Mouse (Mus musculus) kidney, adult 2 months (tissue): Measurements from ENCODE around the gene Dalrd3. TPM values are rescaled to one million over a fixed set of nuclear protein-coding genes. Genes with fewer than 3 reads are reported as not detected.
A peak's percentile ranks its signal among the peaks of the same experiment; 100 is the strongest.

Experiments used
- DNase-seq: peaks from one replicate; pipeline ENCODE4 v3.0.0; 2021
- H3K27ac ChIP-seq: fragments of 200-500 bp; 2 replicates; pipeline ENCODE4 v1.5.1; 2012; ENCODE audit warnings: low read depth, low read length, control low read depth, inconsistent platforms; ENCODE audit not compliant: insufficient read depth
- H3K27me3 ChIP-seq: fragments of 200-500 bp; replicated peaks from 2 replicates; pipeline ENCODE4 v1.6.1; 2012; ENCODE audit warnings: mild to moderate bottlenecking, moderate library complexity, low read length, inconsistent platforms; ENCODE audit not compliant: control insufficient read depth, insufficient read depth
- H3K36me3 ChIP-seq: fragments of 200-500 bp; 2 replicates; pipeline ENCODE4 v1.6.1; 2012; ENCODE audit warnings: mild to moderate bottlenecking, moderate library complexity, low read length, inconsistent platforms; ENCODE audit not compliant: control insufficient read depth, insufficient read depth
- H3K4me1 ChIP-seq: fragments of 200-500 bp; 2 replicates; pipeline ENCODE4 v1.6.1; 2011; ENCODE audit warnings: low read length; ENCODE audit not compliant: control insufficient read depth, insufficient read depth
- H3K4me3 ChIP-seq: fragments of 200-500 bp; 2 replicates; pipeline ENCODE4 v1.5.1; 2011; ENCODE audit warnings: mild to moderate bottlenecking, low read depth, low read length, control low read depth; ENCODE audit not compliant: insufficient read depth
- CTCF ChIP-seq: fragments of 200-500 bp; conservative IDR thresholded peaks from 2 replicates; pipeline ENCODE4 v1.5.1; 2011; ENCODE audit warnings: low read depth, mild to moderate bottlenecking, control low read depth, low read length, moderate library complexity, mixed read lengths; ENCODE audit not compliant: insufficient read depth, insufficient read length
- POLR2A ChIP-seq: fragments of 200-500 bp; IDR thresholded peaks from one replicate; pipeline ENCODE4 v1.6.1; 2011; ENCODE audit warnings: low read depth, low read length, control low read depth
- WGBS: fragments of 180-500 bp; shearing (Covaris S2); methylation state at CpG from one replicate; pipeline ENCODE4 v1.1.7; 2018; 5-methylcytosine and 5-hydroxymethylcytosine counted together
- polyA plus RNA-seq: library from polyadenylated mRNA; depleted of rRNA; stranded (reverse); fragments of >200 nt; gene quantifications from 2 replicates; pipeline ENCODE4 v1.2.3, GENCODE M21; 2012

The Dalrd3 gene
- polyA plus RNA-seq, 1 experiment: 220 TPM

- DNase-seq: no peak
- no peaks in the 10 kb centered on the region for H3K27me3 ChIP-seq
- 72% methylated on average over 5 of the region's 5 CpGs for WGBS
- H3K27ac ChIP-seq: no peak overlapping the region; the same call in 1 of the 2 replicates
- no peak for TF ChIP-seq POLR2A
- no peak for TF ChIP-seq CTCF
- H3K36me3 ChIP-seq: no peaks in the 10 kb centered on the region
- H3K4me3 ChIP-seq: peak overlapping the region; percentile 83; the same call in 1 of the 2 replicates
- peaks cover 4% of the 10 kb centered on the region; the same call in 1 of the 2 replicates for H3K4me1 ChIP-seq
Observed at GRCm38 (mm10) chr9:108579344-108579690, 9.6 kb downstream of the Dalrd3 start.

- Histone ChIP-seq H3K36me3 (no peaks in the 10 kb centered on the region), H3K4me1 (no peaks in the 10 kb centered on the region), H3K4me3 (no peak overlapping the region), H3K27ac (no peak overlapping the region), H3K27me3 (no peaks in the 10 kb centered on the region)
- WGBS: 26% methylated on average over 14 of the region's 14 CpGs
- TF ChIP-seq POLR2A (no peak), CTCF (no peak)
- DNase-seq: peak; percentile 44
Observed at GRCm38 (mm10) chr9:108587571-108588180, 18.0 kb downstream of the Dalrd3 start.

GRCm38 (mm10) chr9:108589229-108589628 lies 19.5 kb downstream of the Dalrd3 start:
- Histone ChIP-seq H3K36me3 (no peaks in the 10 kb centered on the region), H3K27me3 (no peaks in the 10 kb centered on the region), H3K4me3 (no peak overlapping the region), H3K27ac (no peak overlapping the region), H3K4me1 (no peaks in the 10 kb centered on the region)
- no peak for DNase-seq
- TF ChIP-seq CTCF: no peak; the same call in 1 of the 2 replicates
- 68% methylated on average over 5 of the region's 5 CpGs for WGBS

- WGBS: 80% methylated on average over 4 of the region's 4 CpGs
- Histone ChIP-seq H3K4me1 (no peaks in the 10 kb centered on the region), H3K4me3 (no peak overlapping the region), H3K27me3 (no peaks in the 10 kb centered on the region), H3K27ac (no peak overlapping the region), H3K36me3 (no peaks in the 10 kb centered on the region)
- TF ChIP-seq CTCF (no peak), POLR2A (no peak)
- DNase-seq: no peak
Observed at GRCm38 (mm10) chr9:108591462-108591861, 21.8 kb downstream of the Dalrd3 start.

GRCm38 (mm10) chr9:108594354-108594753 lies 24.7 kb downstream of the Dalrd3 start:
- 75% methylated on average over 3 of the region's 3 CpGs for WGBS
- H3K27me3 ChIP-seq: no peaks in the 10 kb centered on the region

GRCm38 (mm10) chr9:108596998-108597764 lies 27.5 kb downstream of the Dalrd3 start, which contains the start of gene P4htm:
P4htm (minus strand) TSS chr9:108597667.
- peak; percentile 56 for DNase-seq
- WGBS: 5% methylated on average over 69 of the region's 69 CpGs

More at GRCm38 (mm10) chr9:108594354-108594753, 24.7 kb downstream of the Dalrd3 start:
- Histone ChIP-seq H3K4me3 (no peak overlapping the region), H3K27ac (no peak overlapping the region), H3K36me3 (no peaks in the 10 kb centered on the region), H3K4me1 (no peaks in the 10 kb centered on the region)
- DNase-seq: no peak
- TF ChIP-seq CTCF (no peak), POLR2A (no peak)

GRCm38 (mm10) chr9:108599021-108599566 lies 29.4 kb downstream of the Dalrd3 start:
- TF ChIP-seq CTCF (no peak), POLR2A (no peak)
- Histone ChIP-seq H3K27ac (no peak overlapping the region), H3K4me3 (no peak overlapping the region), H3K4me1 (0 out of 2 replicates have a peak, but pooled peaks cover under 1% of the 10 kb centered on the region), H3K27me3 (no peaks in the 10 kb centered on the region), H3K36me3 (no peaks in the 10 kb centered on the region)
- DNase-seq: no peak
- WGBS: 68% methylated on average over 4 of the region's 4 CpGs

More at GRCm38 (mm10) chr9:108596998-108597764, 27.5 kb downstream of the Dalrd3 start, which contains the start of gene P4htm:
- H3K27me3 ChIP-seq: no peaks in the 10 kb centered on the region
- H3K27ac ChIP-seq: no peak within 1 kb of the TSS
- H3K4me1 ChIP-seq: no peaks in the 10 kb centered on the region
- peak within 1 kb of the TSS; percentile 60 for H3K4me3 ChIP-seq
- no peaks in the 10 kb centered on the region for H3K36me3 ChIP-seq
- no peak for TF ChIP-seq POLR2A
- TF ChIP-seq CTCF: no peak
